Mouse (Mus musculus) stomach, postnatal 0 days (tissue): ENCODE results near the gene Cxcr4.

Experiments used
- CTCF ChIP-seq: IDR thresholded peaks from 2 replicates; pipeline ENCODE4 v1.5.1; 2016; ENCODE audit warnings: antibody characterized with exemption, low read depth, mild to moderate bottlenecking, moderate library complexity
- EP300 ChIP-seq: optimal IDR thresholded peaks from 2 replicates; pipeline ENCODE3; 2016; ENCODE audit warnings: antibody characterized with exemption

GRCm38 (mm10) chr1:128632522-128632921, 40.4 kb upstream of the Cxcr4 start:
- TF ChIP-seq CTCF (no peak), EP300 (no peak)
